Mouse (Mus musculus) lung, postnatal 25 days (tissue): Measurements from ENCODE around the gene Ptchd3.
A peak's percentile ranks its signal among the peaks of the same experiment; 100 is the strongest.

Experiments
- DNase-seq: peaks from one replicate; pipeline ENCODE4 v3.0.0; 2022; ENCODE audit warnings: low spot score

Gene Ptchd3

GRCm38 (mm10) chr11:121829947-121830346, at the start of gene Ptchd3:
Ptchd3 (plus strand) TSS chr11:121830247.
- DNase-seq = no peak

DNA sequence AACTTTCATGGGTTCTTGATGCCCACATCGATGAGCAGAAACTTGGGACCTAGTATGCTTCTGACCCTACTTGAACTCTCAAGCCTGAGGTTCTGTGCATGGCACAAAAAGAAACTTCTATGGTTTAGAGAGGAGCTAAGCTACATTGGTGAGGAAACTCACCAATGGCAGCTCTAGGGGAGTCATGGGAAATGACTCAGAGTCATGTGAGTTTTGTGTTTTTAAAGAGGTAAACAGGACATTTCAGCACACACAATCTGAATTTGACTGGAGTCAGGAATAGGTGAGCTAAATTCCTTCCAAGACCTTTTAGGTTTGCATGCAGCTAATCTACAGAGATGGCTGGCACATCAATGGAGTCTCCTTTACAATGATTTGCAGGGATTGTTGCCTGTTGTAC, 48.2 kb upstream of the Ptchd3 start:
- DNase-seq = no peak

GRCm38 (mm10) chr11:121787456-121787855, 42.6 kb upstream of the Ptchd3 start:
- DNase-seq = no peak

DNA sequence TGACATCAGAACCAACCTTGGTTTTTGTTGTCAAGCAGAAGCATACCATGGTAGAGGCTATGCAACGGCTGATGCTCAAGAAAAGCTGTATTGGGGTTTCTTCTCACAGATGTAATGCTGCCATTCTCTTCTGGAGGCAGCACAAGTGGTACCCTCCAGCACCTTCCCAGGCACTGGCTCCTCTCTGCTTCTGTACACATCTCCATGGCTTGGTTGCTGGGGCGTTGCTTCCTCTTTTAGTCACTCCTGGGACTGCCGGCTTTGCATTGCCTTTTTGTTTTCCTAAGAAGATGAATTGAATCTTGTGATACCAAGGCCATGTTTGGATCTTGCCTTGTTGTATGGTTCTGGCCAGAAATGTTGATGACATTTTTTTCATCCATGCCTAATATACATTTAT, 40.5 kb upstream of the Ptchd3 start:
- no peak for DNase-seq

DNA sequence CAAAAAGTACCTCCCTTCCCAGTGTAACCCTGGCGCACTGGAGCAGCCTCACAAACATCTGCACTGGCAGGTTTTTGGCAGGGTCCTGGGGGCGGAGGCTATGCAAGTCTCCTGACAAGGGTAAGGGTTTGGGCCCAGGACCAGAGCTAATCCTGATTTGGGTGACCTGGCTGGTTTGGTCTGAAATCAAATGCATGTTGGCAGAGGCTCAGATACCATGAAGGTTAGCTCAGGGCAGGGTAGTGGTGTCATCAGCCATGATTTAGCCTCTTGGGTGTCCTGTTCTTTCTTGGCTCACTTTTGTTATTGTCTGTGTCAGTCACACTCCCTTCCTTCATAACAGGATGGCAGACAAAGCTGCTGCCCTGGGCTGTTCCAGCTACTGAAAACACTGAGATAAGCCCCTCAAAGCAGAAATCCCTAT, 39.4 kb upstream of the Ptchd3 start:
- DNase-seq = peak; percentile 38

DNA sequence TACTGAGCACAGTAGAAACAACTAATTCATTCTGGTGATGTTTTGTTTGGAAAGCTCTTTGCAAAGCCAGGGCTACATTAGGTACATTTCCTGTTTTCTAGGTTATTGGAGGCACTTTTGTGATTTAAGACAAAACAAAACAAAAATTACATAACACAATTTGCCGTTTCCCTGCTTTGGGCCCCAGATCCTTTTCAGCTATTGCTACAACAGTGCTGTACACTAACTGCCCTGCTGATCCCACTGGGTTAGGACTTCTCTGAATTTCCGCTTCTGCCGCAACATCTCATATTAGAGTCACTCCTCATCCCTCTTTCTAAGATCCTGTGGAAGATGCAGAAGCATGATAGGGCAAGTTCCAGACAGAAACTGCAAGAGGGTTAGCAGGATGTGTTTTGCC, 38.6 kb upstream of the Ptchd3 start:
- DNase-seq = peak; percentile 13

- DNase-seq = no peak
Measured at GRCm38 (mm10) chr11:121791991-121792390, 38.1 kb upstream of the Ptchd3 start.

DNA sequence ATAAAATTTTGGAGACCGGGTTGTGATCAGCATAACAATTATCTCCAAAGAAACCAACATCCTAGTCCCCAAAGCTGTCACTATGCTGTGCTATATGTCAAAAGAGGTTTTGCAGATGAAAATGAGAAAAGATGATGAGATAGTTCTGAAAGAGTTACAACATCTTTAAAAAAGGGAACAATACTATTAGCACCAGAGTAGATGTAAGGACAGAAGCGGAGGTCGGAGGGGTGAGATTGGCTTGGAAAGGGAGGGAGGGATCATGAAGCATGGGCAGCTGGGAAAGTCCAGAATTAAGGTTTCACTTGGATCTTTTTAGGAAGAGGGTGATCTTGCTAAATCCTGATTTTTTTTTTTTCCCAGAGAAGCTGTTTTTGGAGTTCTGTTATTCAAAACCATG, 36.5 kb upstream of the Ptchd3 start:
- DNase-seq = no peak

- no peak for DNase-seq
Measured at GRCm38 (mm10) chr11:121794186-121794585, 35.9 kb upstream of the Ptchd3 start.

DNA sequence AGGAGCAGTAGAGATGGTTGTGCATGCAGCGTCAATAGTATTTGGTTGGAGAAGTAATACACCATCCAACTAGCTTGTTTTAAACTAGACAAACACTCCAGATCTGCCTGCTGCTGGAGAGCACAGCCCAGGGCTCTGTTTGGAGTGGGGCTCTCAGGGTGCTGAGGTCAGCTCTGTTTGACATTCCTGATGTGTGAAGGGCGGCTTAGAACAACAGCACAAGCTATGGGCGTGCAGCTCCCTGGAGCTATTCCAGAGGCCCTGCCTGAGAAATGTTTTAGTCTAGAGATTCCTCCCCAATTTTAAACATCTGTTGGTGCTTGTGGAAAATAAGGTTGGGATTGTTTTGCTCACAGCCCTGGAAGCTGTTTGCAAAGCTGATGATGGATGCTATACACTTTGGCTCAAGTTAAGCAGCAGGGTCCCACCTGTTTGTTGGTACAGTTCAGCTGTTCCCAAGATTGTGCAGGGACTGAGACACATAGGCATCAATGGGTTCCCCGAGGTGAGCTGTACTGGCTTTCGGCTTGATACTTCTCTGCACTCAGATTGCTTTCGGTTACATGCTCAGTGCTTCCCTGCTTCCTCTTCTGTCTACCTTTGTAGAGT, 35.4 kb upstream of the Ptchd3 start:
- DNase-seq = peak; percentile 89

DNA sequence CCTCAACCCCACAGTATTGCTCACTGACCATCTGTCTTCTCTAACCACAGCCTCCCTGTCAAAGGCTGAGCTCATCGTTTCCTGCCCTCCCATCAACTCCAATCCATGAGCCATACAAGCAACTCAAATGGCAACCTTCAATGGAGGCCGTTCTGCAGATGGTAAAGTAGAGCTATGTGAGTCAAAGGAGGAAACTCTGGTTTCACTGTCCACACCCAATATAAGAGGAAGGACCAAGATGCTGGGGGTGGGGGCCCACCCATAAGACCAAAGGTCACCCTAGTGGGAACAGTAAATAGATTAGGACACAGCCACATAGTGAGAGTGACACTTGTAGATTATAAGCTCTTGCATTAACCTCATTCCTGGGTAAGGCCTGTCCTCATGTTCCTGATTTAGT, 34.1 kb upstream of the Ptchd3 start:
- peak; percentile 44 for DNase-seq

DNA sequence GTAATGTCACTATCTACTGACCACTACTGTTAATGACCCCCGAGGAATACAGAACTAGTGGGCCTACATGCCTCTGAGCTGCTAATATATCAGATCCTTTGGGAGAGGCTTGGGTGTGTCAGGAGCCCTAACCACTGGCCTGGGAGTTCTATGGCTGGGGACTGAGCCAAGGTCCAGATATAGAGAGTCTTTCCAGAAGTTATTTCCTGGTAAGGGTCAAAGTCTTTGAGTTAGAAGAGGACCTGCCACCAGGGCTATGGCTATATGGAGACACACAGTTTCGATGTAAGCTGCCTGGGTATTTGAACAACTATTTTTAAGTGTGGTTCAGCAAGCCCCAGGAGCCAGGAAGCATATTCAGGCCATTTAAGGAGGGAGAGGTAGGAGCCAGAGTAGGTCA, 31.5 kb upstream of the Ptchd3 start:
- no peak for DNase-seq

GRCm38 (mm10) chr11:121799746-121800299, 30.2 kb upstream of the Ptchd3 start:
- no peak for DNase-seq

- DNase-seq = no peak
Measured at GRCm38 (mm10) chr11:121802743-121803142, 27.3 kb upstream of the Ptchd3 start.

- peak; percentile 34 for DNase-seq
Measured at GRCm38 (mm10) chr11:121804258-121805027, 25.6 kb upstream of the Ptchd3 start.

GRCm38 (mm10) chr11:121808204-121808852, 21.7 kb upstream of the Ptchd3 start:
- peak; percentile 82 for DNase-seq

- no peak for DNase-seq
Measured at GRCm38 (mm10) chr11:121808866-121809265, 21.2 kb upstream of the Ptchd3 start.

- DNase-seq = no peak
Measured at GRCm38 (mm10) chr11:121845923-121846322, 15.9 kb downstream of the Ptchd3 start.

GRCm38 (mm10) chr11:121847790-121848299, 17.8 kb downstream of the Ptchd3 start:
- peak; percentile 83 for DNase-seq
